Mouse (Mus musculus): ENCODE results near the gene Ltbp4.

Ltbp4 gene

GRCm38 (mm10) chr7:27355745-27356240 lies 18.3 kb upstream of the Ltbp4 start, which contains the start of gene Shkbp1:
Gene Shkbp1, minus strand, starts transcription at chr7:27356019.
- peak; percentile 93 for DNase-seq

- no peak for DNase-seq
These were observed 17.8 kb upstream of the Ltbp4 start for GRCm38 (mm10) chr7:27355261-27355660.

DNA sequence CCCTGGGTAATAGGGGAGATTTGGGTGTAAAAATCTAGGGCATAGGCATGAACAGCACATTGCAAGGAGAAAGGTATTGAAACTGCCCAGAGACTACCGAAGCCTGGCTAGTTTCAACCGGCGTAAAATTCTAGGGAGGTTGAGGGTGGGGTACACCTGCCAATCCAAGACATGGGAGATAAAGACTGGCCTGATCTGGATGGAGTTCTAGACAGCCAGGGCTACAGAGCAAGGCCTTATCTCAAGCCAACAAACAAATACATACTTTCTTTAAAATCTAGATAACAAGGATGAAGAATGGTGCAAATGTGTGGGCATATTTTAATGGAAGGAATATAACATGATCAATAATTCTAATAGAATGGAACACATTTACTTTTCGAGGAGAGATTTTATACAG lies 17.3 kb upstream of the Ltbp4 start:
- DNase-seq: no peak

DNA sequence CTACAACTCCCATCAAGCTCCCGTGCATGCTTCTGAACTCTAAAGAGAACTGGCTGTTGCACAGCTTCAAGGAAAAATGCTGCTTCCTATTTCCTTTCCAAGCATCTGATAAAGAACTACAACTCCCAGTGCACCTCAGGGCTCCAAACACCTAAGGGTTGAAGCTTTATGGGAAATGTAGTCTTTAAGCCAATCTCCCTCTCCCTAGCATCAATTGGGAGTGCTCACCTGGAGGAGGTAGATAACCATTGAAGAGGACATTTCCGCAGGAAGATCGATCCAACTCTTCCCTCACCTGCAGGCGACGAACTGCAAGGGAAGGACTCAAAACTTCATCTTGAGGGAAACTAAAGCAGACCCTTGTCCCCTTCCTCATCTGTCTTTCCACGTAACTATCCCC lies 16.7 kb upstream of the Ltbp4 start:
- DNase-seq: peak; percentile 58

DNA sequence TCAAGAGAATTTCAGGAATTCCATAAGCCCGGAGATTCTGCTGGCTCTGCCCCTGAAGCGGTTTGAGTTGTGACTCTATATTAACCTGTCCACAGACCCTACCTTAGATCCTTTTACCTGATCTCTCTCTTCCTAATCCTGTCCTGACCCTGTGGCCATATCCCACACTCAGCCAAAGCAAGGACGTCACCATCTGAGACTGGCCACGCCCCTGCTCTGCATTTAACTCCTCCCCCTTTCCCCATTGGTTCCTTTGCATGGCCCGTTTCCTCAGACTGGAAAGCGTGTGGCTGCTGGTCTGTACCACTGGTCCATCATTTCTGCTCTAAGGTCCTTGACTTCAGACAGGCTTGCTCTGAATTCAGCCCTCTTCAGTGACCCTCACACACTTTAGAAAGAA lies 8.0 kb upstream of the Ltbp4 start:
- no peak for DNase-seq

GRCm38 (mm10) chr7:27342595-27342994 lies 5.1 kb upstream of the Ltbp4 start:
- DNase-seq: peak; percentile 53

GRCm38 (mm10) chr7:27339519-27339918 lies 2.0 kb upstream of the Ltbp4 start:
- peak; percentile 65 for DNase-seq

DNA sequence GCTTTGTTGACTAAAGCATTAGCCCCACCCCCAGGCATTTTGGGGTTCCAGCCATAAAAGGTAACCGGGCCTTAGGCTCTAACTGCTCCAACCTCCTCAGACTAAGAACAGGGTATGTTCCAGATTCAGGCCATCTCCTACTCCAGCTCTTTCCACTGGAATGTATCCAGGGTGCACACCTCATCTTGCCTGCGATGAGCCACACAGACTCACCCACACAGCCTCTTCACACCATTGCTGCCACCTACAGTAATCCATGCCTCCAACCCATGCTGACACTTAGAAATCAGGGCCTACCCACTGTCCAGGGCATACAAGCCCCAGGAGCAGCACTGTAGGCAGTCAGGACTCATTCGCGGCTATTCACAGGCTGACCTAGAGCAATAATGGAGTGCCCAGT lies 1.6 kb upstream of the Ltbp4 start:
- no peak for DNase-seq

- peak; percentile 92 for DNase-seq
These were observed 1.3 kb downstream of the Ltbp4 start for GRCm38 (mm10) chr7:27335928-27336823.

- DNase-seq: no peak
These were observed 2.3 kb downstream of the Ltbp4 start for GRCm38 (mm10) chr7:27335011-27335720.

DNA sequence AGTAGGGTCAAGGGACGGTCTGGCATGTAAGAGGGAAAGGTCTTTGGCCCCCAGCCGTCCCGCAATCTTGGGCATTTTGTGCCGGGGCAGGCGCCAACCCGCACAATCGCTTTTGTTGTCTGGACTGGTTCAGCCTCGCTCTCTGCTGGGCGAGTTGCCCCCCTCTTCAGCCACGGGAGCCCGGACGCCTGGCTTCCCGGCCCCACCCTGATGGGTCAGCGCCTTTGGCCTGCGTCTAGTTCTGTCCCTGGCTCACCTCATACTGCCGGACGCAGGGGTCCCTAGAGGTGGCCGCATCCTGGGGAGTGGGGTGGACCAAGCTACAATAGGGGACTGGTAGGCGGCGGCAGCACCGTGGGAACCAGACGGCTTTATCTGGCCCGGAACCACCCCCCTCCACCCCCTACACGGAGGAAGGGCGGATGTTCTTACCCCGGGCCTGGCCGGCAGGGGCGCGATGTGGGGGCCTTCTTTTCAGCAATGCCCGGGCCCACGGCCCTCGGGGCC lies 3.0 kb downstream of the Ltbp4 start:
- DNase-seq: no peak

DNA sequence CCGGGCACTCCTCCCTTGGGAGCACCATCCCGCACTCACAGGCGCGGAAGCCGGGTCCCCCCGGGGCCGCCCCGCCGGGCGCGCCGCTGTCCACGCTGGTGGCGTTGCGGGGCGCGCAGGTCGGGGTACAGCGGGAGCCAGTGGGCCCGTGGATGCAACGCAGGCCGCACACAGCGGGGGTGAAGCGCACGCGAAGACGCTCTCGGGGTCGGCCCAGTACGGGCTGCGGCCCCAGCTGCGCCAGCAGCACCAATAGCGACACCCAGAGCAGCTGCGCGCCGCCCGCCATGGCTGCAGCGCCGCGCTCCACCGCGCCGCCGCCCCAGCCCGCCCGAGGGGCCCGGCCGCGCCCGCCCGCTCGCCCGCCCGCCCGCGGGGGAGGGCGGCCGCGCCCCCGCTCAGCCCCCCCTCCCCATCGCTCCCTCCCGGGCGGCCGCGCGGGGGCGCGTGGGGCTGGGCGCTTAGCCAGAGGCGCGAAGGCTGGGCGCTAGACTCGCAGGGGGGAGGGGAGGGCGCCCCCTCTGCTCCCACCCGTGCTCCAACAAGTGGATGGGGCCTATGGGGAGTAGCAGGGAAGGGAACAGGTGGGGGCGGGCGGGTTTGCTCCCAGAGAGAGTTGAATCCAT lies 4.1 kb downstream of the Ltbp4 start:
- peak; percentile 66 for DNase-seq

DNA sequence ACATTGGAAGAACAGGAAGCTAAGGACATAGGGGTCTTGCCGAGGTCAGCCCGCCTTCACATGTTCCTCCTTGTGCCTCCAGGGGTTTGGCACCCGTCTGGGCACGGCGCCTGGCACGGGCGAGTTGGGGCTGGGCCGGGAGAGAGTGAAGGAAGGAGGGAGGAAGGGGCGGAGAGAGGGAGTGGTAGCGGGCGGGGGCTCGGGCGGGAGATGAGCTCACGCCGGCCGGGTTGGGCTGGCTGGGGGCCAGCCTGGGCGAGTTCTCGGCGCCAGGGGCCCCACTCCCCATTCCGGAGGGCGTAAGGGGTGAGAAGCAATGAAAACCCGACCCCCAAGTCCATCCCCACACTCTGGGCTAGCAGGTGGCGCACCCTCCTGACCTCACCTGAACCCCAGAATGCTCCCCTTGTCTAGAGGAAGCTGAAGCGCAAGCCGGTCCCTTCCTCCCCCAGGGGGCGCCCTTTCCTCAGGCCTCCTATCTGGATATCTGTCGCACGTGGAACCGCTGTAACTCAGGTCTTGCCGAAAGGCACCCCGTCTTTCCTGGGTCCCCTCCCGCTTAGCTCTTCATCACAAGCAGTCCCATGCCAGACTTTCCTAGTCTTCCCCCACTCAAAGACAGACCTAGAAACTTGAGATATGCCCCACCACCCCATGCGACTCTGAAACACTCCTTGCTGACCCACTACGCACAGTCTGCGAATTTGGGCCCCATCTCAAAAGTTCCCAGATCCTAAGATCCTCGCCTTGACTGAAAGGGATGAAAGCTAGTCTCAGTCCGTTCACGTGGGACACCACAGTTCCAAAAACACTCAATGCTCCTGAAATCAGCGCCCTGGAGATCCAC lies 4.9 kb downstream of the Ltbp4 start:
- DNase-seq: peak; percentile 84

DNA sequence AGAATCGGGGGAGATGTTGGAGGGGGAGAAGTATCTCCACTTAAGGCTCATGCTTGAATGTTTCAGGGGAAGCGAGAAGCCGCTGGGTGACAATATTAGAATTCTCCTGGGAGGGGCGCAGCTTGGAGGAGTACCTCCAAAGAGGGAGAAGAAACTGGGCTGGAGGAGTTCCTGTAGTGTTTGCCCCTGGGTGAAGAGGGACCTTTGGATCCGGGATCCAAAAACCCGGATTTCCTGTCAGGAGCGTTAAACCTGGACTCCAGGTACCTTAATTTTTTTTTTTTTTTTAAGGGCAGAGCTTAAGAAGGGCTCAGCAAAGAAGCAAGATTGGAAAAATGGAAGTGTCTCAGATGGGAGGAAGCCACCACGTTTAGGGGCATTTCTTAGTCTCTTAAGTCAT lies 5.6 kb downstream of the Ltbp4 start:
- DNase-seq: no peak

- DNase-seq: no peak
These were observed 6.0 kb downstream of the Ltbp4 start for GRCm38 (mm10) chr7:27331541-27331851.

- DNase-seq: peak; percentile 86
These were observed 6.6 kb downstream of the Ltbp4 start for GRCm38 (mm10) chr7:27330709-27331540.

- DNase-seq: no peak
These were observed 7.5 kb downstream of the Ltbp4 start for GRCm38 (mm10) chr7:27329981-27330380.

DNA sequence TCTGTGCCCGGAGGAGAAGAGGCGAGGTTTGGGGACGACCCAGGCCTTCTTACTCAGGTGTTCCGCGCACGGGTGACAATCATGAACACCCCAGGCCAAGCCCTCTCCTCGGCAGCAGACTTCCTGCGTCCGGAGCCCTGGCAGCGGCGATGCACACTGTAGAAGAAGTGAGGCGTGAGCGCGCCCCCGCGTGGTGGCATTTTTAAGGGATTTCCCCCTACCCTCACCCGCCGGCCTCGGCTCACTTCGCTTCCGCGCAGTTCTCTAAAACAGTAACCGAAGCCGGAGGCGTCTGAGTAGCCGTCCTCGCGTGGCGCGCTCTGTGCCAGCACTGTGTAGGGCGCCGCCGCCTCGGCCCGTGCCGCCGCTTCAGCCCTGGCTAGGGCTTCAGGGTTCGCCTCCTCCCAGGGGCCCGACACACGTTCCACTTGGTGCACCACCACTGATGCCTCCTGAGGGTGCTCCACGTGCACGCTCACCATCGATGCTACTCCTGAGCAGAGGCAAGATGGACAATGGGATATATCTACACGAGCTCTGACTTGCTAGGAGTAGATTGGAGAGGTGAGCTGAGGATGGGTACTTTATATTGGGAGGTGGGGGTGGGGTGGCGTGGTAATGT lies 8.1 kb downstream of the Ltbp4 start:
- DNase-seq: peak; percentile 84

DNA sequence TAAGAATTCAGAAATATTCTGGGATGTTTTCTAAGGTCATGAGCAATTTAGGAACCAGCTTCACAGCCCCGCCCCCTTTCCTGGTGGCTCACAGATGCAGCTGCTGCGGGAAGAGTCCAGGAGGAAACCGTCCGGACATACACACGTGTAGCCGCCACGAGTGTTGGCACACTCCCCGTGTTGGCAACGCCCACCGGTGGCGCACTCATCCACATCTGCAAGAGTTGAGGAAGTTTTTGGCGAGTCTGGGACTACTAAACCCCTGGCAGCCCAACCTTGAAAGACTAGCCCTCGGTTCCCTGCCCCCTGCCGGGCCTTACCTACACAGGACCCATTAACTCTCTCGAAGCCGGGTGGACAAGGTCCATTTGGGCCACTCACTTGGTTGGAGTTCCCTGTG lies 8.8 kb downstream of the Ltbp4 start:
- no peak for DNase-seq

DNA sequence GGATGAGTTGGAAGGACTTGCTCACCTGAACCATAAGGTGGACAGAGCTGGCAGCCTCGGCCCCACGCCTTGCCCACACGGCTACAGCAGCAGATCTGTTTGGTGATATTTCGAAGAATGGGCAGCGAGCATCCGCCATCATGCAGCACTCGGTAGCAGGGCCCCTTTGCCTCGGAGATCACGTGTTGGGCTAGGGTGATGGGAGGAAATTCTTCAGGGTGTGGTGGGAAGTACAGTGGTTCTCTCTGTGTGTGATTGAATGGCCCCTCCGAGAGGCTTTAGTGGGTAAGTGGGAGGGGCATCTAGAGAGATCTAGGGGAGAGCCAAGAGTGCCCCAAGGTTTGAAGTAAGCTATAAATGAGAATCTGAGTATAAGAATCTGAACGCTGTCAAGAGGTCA lies 9.3 kb downstream of the Ltbp4 start:
- DNase-seq: no peak

GRCm38 (mm10) chr7:27327500-27327899 lies 10.0 kb downstream of the Ltbp4 start:
- DNase-seq: no peak
